Comparison of ENCODE assay signal across 23 mouse cellular contexts in genomic region chr4:55179456-55179855, GRCm38 (mm10).
A peak's percentile ranks its signal among the peaks of the same experiment; 100 is the strongest.
DNase-seq lines count a peak whose midpoint lies in the region; ATAC-seq and TF ChIP-seq lines count a peak whose summit lies in the region.
"Had no signal": no experiment of that assay in that cellular context is flagged by ENCODE, and none has a peak within 500 bp of the region (broad histone marks: within the 10 kb centered on the region; RNA-seq: fewer than 3 reads in every experiment).

No protein-coding gene starts in this region.

- no peaks in the 10 kb centered on the region for H3K79me2 ChIP-seq in C2C12 (ENCODE audit: control insufficient read depth, insufficient read depth)
- H3K79me2 ChIP-seq in myocyte (ENCODE audit: control insufficient read depth, insufficient read depth): no peaks in the 10 kb centered on the region

- H3K36me3 ChIP-seq in heart, embryonic 12.5 days: no peaks in the 10 kb centered on the region
- H3K36me3 ChIP-seq in C2C12 (ENCODE audit: control insufficient read depth, insufficient read depth) (no peaks in the 10 kb centered on the region), myocyte (ENCODE audit: control insufficient read depth, insufficient read depth) (no peaks in the 10 kb centered on the region)
- H3K36me3 ChIP-seq: embryonic facial prominence, embryonic 15.5 days; heart, embryonic 10.5 days; hindbrain, embryonic 10.5 days; hindbrain, embryonic 13.5 days; intestine, embryonic 15.5 days had no signal

- intact Hi-C loops in heart, postnatal 10 days (cut with DNase I): no loop called here

- H3K4me3 ChIP-seq in heart, embryonic 12.5 days: no peak overlapping the region
- H3K4me3 ChIP-seq in C2C12 (ENCODE audit: insufficient read depth, poor library complexity, severe bottlenecking) (no peak overlapping the region), myocyte (no peak overlapping the region)
- H3K4me3 ChIP-seq: embryonic facial prominence, embryonic 15.5 days; heart, adult 2 months; heart, embryonic 10.5 days; hindbrain, embryonic 10.5 days; hindbrain, embryonic 13.5 days; intestine, embryonic 15.5 days had no signal

- H3K4me1 ChIP-seq in heart, embryonic 12.5 days (replicated peaks): no peaks in the 10 kb centered on the region
- H3K4me1 ChIP-seq: embryonic facial prominence, embryonic 15.5 days; heart, embryonic 10.5 days; hindbrain, embryonic 13.5 days; intestine, embryonic 15.5 days had no signal

- no peak for TF ChIP-seq CTCF in C2C12 (IDR thresholded peaks at IDR 0.05; ENCODE audit: control insufficient read depth, insufficient read depth, insufficient read length)

- H3K9me3 ChIP-seq in heart, embryonic 12.5 days (replicated peaks): no peaks in the 10 kb centered on the region
- H3K9me3 ChIP-seq: embryonic facial prominence, embryonic 15.5 days; heart, embryonic 10.5 days; hindbrain, embryonic 10.5 days; hindbrain, embryonic 13.5 days; intestine, embryonic 15.5 days had no signal

- no peak overlapping the region for H3K9ac ChIP-seq in heart, embryonic 12.5 days
- H3K9ac ChIP-seq: embryonic facial prominence, embryonic 15.5 days; forebrain, postnatal 0 days; hindbrain, embryonic 13.5 days; intestine, embryonic 15.5 days had no signal

- H3K27me3 ChIP-seq in heart, embryonic 12.5 days (replicated peaks): no peaks in the 10 kb centered on the region
- no peaks in the 10 kb centered on the region for H3K27me3 ChIP-seq in C2C12 (ENCODE audit: control insufficient read depth, insufficient read depth, insufficient read length)
- H3K27me3 ChIP-seq in myocyte (ENCODE audit: control insufficient read depth, insufficient read depth, insufficient read length): no peaks in the 10 kb centered on the region
- H3K27me3 ChIP-seq: embryonic facial prominence, embryonic 15.5 days; hindbrain, embryonic 13.5 days; intestine, embryonic 15.5 days; Patski had no signal

- no peak overlapping the region for H3ac ChIP-seq in C2C12 (ENCODE audit: control insufficient read depth, insufficient read length, low read depth)
- H3ac ChIP-seq in myocyte (ENCODE audit: control insufficient read depth, insufficient read length): no peak overlapping the region

- TF ChIP-seq POLR2A in myocyte (IDR thresholded peaks at IDR 0.05; ENCODE audit: insufficient read length, low read depth): no peak

- DNase-seq in heart, adult 11 months: peak; percentile 34
- DNase-seq in forelimb bud, embryonic 11.5 days (ENCODE audit: low read depth, low spot score): peak; percentile 9
- DNase-seq in heart, postnatal 10 days: no peak
- DNase-seq: adrenal gland, postnatal 10 days; adrenal gland, postnatal 36 days; cerebellum, adult 18-20 months; cerebellum, adult 9-10 months; cerebellum, postnatal 14 days; forebrain, postnatal 0 days; gastrocnemius, postnatal 25 days; heart, adult 2 months; heart, postnatal 36 days had no signal

- no peak overlapping the region for H3K27ac ChIP-seq in heart, embryonic 12.5 days (ENCODE audit: poor library complexity, severe bottlenecking)
- H3K27ac ChIP-seq: embryonic facial prominence, embryonic 15.5 days; heart, adult 2 months; heart, embryonic 10.5 days; hindbrain, embryonic 10.5 days; hindbrain, embryonic 13.5 days; intestine, embryonic 15.5 days had no signal

- no peak for ATAC-seq in heart, embryonic 12.5 days (ENCODE audit: insufficient number of reproducible peaks, low FRiP score)
- ATAC-seq: forebrain, embryonic 14.5 days; forebrain, postnatal 0 days; hindbrain, embryonic 16.5 days; intestine, embryonic 15.5 days; Patski had no signal

- 79% methylated on average over 2 of the region's 2 CpGs for WGBS in heart, embryonic 12.5 days

- no peak overlapping the region for H3K4me2 ChIP-seq in heart, embryonic 12.5 days
- H3K4me2 ChIP-seq in myocyte (ENCODE audit: low read depth): peak overlapping the region; percentile 41
- H3K4me2 ChIP-seq: embryonic facial prominence, embryonic 15.5 days; hindbrain, embryonic 13.5 days; intestine, embryonic 15.5 days had no signal

- no peaks in the 10 kb centered on the region for H3K79me3 ChIP-seq in C2C12 (ENCODE audit: low read depth)

TF ChIP-seq in C2C12, 6 proteins besides CTCF, POLR2A, EP300 and RAD21:
- TF ChIP-seq FOSL1 (IDR thresholded peaks at IDR 0.05; ENCODE audit: insufficient read depth, low read length, poor library complexity, severe bottlenecking): no peak
- no peak for TF ChIP-seq CEBPB (IDR thresholded peaks at IDR 0.05; ENCODE audit: low read depth)
- peak; percentile 89 for TF ChIP-seq MYOD1 (IDR thresholded peaks at IDR 0.05; ENCODE audit: control insufficient read depth, insufficient read length, low read depth)

TF ChIP-seq in myocyte, 11 proteins besides CTCF, POLR2A, EP300 and RAD21:
- TF ChIP-seq MYOD1 (IDR thresholded peaks at IDR 0.05; ENCODE audit: control insufficient read depth in 1 of 3, insufficient read length in 2 of 3, low read depth in 2 of 3) (peak; percentile 66 to 88 (median 86)), E2F4 (IDR thresholded peaks at IDR 0.05; ENCODE audit: insufficient read depth) (no peak), CEBPB (IDR thresholded peaks at IDR 0.05; ENCODE audit: insufficient read depth, poor library complexity, severe bottlenecking) (no peak), MYOG (IDR thresholded peaks at IDR 0.05; ENCODE audit: control insufficient read depth in 1 of 3, insufficient read depth in 1 of 3, insufficient read length in 2 of 3, low read depth in 2 of 3) (no peak)

Comparison
In these comparisons a context has a peak if more than half of its experiments do, and no peak if none do; other contexts are left out.
1. DNase-seq: peak in heart, adult 11 months (single experiment) and forelimb bud, embryonic 11.5 days (single experiment); none in heart, postnatal 10 days (0 of 2).